Mouse (Mus musculus): ENCODE measurements around the gene Nuf2. TPM values are rescaled to one million over a fixed set of nuclear protein-coding genes. Genes with fewer than 3 reads are reported as not detected.

The Nuf2 gene
- total and polyA plus RNA-seq, 3 experiments: 53.5 to 119 (median 104) TPM

- in situ Hi-C loops (cut with MboI; ENCODE audit: low pct_ligation_motif_present, low pct_unique_long_range_greater_than_20kb, low sequenced_read_pairs) (no loop called here), dilution Hi-C loops (cut with MboI; ENCODE audit: extremely low pct_ligation_motif_present, extremely low pct_unique_long_range_greater_than_20kb, low sequenced_read_pairs) (no loop called here)
- H3K4me1 ChIP-seq (ENCODE audit: control insufficient read depth in 1 of 2, insufficient read depth in 2 of 2): peaks cover 4 to 5% of the 10 kb centered on the region in 2 experiments; a peak in 3 of 4 replicates
- no peak overlapping the region for H3K4me3 ChIP-seq (replicated peaks in 1 of 3; ENCODE audit: low read depth in 2 of 3, low read length in 2 of 3, poor library complexity in 1 of 3)
- no peak overlapping the region for H3K27ac ChIP-seq (ENCODE audit: insufficient read depth, low read depth)
- no peak for DNase-seq (ENCODE audit: extremely low read depth)
- no peaks in the 10 kb centered on the region for H3K36me3 ChIP-seq (replicated peaks in 1 of 2; ENCODE audit: control insufficient read depth in 1 of 2, insufficient read depth in 1 of 2, low read length in 1 of 2)
- no peak overlapping the region for H3K4me2 ChIP-seq (ENCODE audit: insufficient read depth, low read depth, poor library complexity, severe bottlenecking)
- no peaks in the 10 kb centered on the region for H3K9me3 ChIP-seq (replicated peaks; ENCODE audit: low read length)
- TF ChIP-seq MEF2A (IDR thresholded peaks at IDR 0.05; ENCODE audit: borderline replicate concordance, low read depth, low read length) (no peak), PAX5 (IDR thresholded peaks at IDR 0.05; ENCODE audit: low read length) (no peak), MYC (IDR thresholded peaks at IDR 0.05; ENCODE audit: low read depth, low read length) (no peak), ETS1 (conservative IDR thresholded peaks at IDR 0.05; ENCODE audit: low read depth, low read length) (no peak), RAD21 (IDR thresholded peaks at IDR 0.05; ENCODE audit: low read depth, low read length) (no peak), NELFE (IDR thresholded peaks at IDR 0.05; ENCODE audit: low read depth, low read length) (no peak), MXI1 (IDR thresholded peaks at IDR 0.05; ENCODE audit: low read depth, low read length) (no peak), EP300 (IDR thresholded peaks at IDR 0.05; ENCODE audit: low read length) (no peak)
- H3K9ac ChIP-seq (ENCODE audit: insufficient read depth, low read depth): no peak overlapping the region
- H3K27me3 ChIP-seq (replicated peaks): peaks cover 2% of the 10 kb centered on the region
- H3K79me2 ChIP-seq (replicated peaks; ENCODE audit: control insufficient read depth, extremely low read depth, insufficient read depth, poor library complexity, severe bottlenecking): no peaks in the 10 kb centered on the region
Measured at GRCm38 (mm10) chr1:169553446-169553845, 22.2 kb upstream of the Nuf2 start.

GRCm38 (mm10) chr1:169540415-169540814 is 9.2 kb upstream of the Nuf2 start:
- Histone ChIP-seq H3K9me3 (replicated peaks; ENCODE audit: low read length) (no peaks in the 10 kb centered on the region), H3K27ac (ENCODE audit: insufficient read depth, low read depth) (no peak overlapping the region), H3K79me2 (replicated peaks; ENCODE audit: control insufficient read depth, extremely low read depth, insufficient read depth, poor library complexity, severe bottlenecking) (no peaks in the 10 kb centered on the region), H3K36me3 (replicated peaks in 1 of 2; ENCODE audit: control insufficient read depth in 1 of 2, insufficient read depth in 1 of 2, low read length in 1 of 2) (no peaks in the 10 kb centered on the region), H3K27me3 (replicated peaks) (no peaks in the 10 kb centered on the region), H3K4me2 (ENCODE audit: insufficient read depth, low read depth, poor library complexity, severe bottlenecking) (no peak overlapping the region), H3K9ac (ENCODE audit: insufficient read depth, low read depth) (no peak overlapping the region), H3K4me3 (replicated peaks in 1 of 3; ENCODE audit: low read depth in 2 of 3, low read length in 2 of 3, poor library complexity in 1 of 3) (no peak overlapping the region), H3K4me1 (ENCODE audit: control insufficient read depth in 1 of 2, insufficient read depth in 2 of 2) (no peaks in the 10 kb centered on the region)
- in situ Hi-C loops (cut with MboI; ENCODE audit: low pct_ligation_motif_present, low pct_unique_long_range_greater_than_20kb, low sequenced_read_pairs) (loop anchor here (25.0 kb wide), 2 partner anchors 122 to 622 kb away; partner anchors contain the start of genes Rgs5 and Uap1), dilution Hi-C loops (cut with MboI; ENCODE audit: extremely low pct_ligation_motif_present, extremely low pct_unique_long_range_greater_than_20kb, low sequenced_read_pairs) (no loop called here)
- TF ChIP-seq IRF4 (IDR thresholded peaks at IDR 0.05; ENCODE audit: low read depth, low read length) (0 out of 2 replicates have a peak, but pooled peaks have one; percentile 29), E2F4 (IDR thresholded peaks at IDR 0.05; ENCODE audit: insufficient replicate concordance, low read depth, low read length) (no peak)
- no peak for DNase-seq (ENCODE audit: extremely low read depth)

GRCm38 (mm10) chr1:169531702-169532535 is 655 bp upstream of the Nuf2 start:
- Histone ChIP-seq H3K9ac (ENCODE audit: insufficient read depth, low read depth) (peak overlapping the region; percentile 73), H3K27ac (ENCODE audit: insufficient read depth, low read depth) (peak overlapping the region; percentile 53; the same call in 1 of the 2 replicates), H3K4me2 (ENCODE audit: insufficient read depth, low read depth, poor library complexity, severe bottlenecking) (peak overlapping the region; percentile 89), H3K4me3 (replicated peaks in 1 of 3; ENCODE audit: low read depth in 2 of 3, low read length in 2 of 3, poor library complexity in 1 of 3) (peak overlapping the region; percentile 62 to 82 (median 68)), H3K9me3 (replicated peaks; ENCODE audit: low read length) (no peaks in the 10 kb centered on the region), H3K36me3 (replicated peaks in 1 of 2; ENCODE audit: control insufficient read depth in 1 of 2, insufficient read depth in 1 of 2, low read length in 1 of 2) (peaks cover 6 to 18% of the 10 kb centered on the region in 2 experiments), H3K27me3 (replicated peaks) (no peaks in the 10 kb centered on the region), H3K4me1 (ENCODE audit: control insufficient read depth in 1 of 2, insufficient read depth in 2 of 2) (peaks cover 0 to 9% of the 10 kb centered on the region in 2 experiments; a peak in 2 of 4 replicates), H3K79me2 (replicated peaks; ENCODE audit: control insufficient read depth, extremely low read depth, insufficient read depth, poor library complexity, severe bottlenecking) (peaks cover 34% of the 10 kb centered on the region)
- dilution Hi-C loops (cut with MboI; ENCODE audit: extremely low pct_ligation_motif_present, extremely low pct_unique_long_range_greater_than_20kb, low sequenced_read_pairs): no loop called here
- in situ Hi-C loops (cut with MboI; ENCODE audit: low pct_ligation_motif_present, low pct_unique_long_range_greater_than_20kb, low sequenced_read_pairs): loop anchor here (10.0 to 25.0 kb wide), 3 partner anchors 130 to 630 kb away; partner anchors contain the start of genes Ccdc190, Rgs5 and Uap1
- peak; percentile 53 for DNase-seq (ENCODE audit: extremely low read depth)
- TF ChIP-seq CTCF (conservative IDR thresholded peaks at IDR 0.05 in 1 of 2, IDR thresholded peaks at IDR 0.05 in 1 of 2; ENCODE audit: low read depth in 2 of 2, low read length in 2 of 2) (peak in 1 of 2 experiments; percentile 81; a peak in 2 of 4 replicates), JUND (conservative IDR thresholded peaks at IDR 0.05; ENCODE audit: low read depth, low read length) (no peak; the same call in 1 of the 2 replicates), CHD1 (IDR thresholded peaks at IDR 0.05; ENCODE audit: low read depth, low read length) (0 out of 2 replicates have a peak, but pooled peaks have one; percentile 49), POLR2A (IDR thresholded peaks at IDR 0.05; ENCODE audit: low read depth, low read length) (no peak), ELF1 (IDR thresholded peaks at IDR 0.05; ENCODE audit: low read depth, low read length) (no peak), GABPA (IDR thresholded peaks at IDR 0.05; ENCODE audit: insufficient replicate concordance, low read depth, low read length) (no peak), MAZ (IDR thresholded peaks at IDR 0.05; ENCODE audit: low read depth, low read length) (no peak), SMC3 (IDR thresholded peaks at IDR 0.05; ENCODE audit: low read depth, low read length) (peak; percentile 59), E2F4 (IDR thresholded peaks at IDR 0.05; ENCODE audit: insufficient replicate concordance, low read depth, low read length) (no peak; the same call in 1 of the 2 replicates), ETS1 (conservative IDR thresholded peaks at IDR 0.05; ENCODE audit: low read depth, low read length) (no peak), MEF2A (IDR thresholded peaks at IDR 0.05; ENCODE audit: borderline replicate concordance, low read depth, low read length) (no peak), MAX (IDR thresholded peaks at IDR 0.05; ENCODE audit: low read length) (no peak), SIN3A (IDR thresholded peaks at IDR 0.05; ENCODE audit: low read length) (no peak), ZC3H11A (IDR thresholded peaks at IDR 0.05; ENCODE audit: low read depth, low read length) (peak; percentile 21; the same call in 1 of the 2 replicates), KAT2A (IDR thresholded peaks at IDR 0.05; ENCODE audit: insufficient replicate concordance, low read length) (no peak), RAD21 (IDR thresholded peaks at IDR 0.05; ENCODE audit: low read depth, low read length) (peak; percentile 86)

Data from CH12.LX (cell line).